Mouse (Mus musculus) heart, adult 11 months (tissue): ENCODE data around the gene Tor1a.
"Not testable (repeated sequence)": the region's sequence is repeated elsewhere in the genome, so short reads cannot be mapped to it uniquely, and the experiment has no call there.

Source experiments
- DNase-seq: peaks from one replicate; pipeline ENCODE4 v3.0.0; 2022

Gene Tor1a

GRCm38 (mm10) chr2:30952824-30953490 is 14.8 kb downstream of the Tor1a start, which contains the start of gene Tor1b:
TSS of gene Tor1b (plus strand) at chr2:30952959.
- peak; percentile 99 for DNase-seq

GRCm38 (mm10) chr2:30952457-30952823 is 15.3 kb downstream of the Tor1a start:
- no peak for DNase-seq

- peak; percentile 96 for DNase-seq
These were observed 25.1 kb downstream of the Tor1a start for GRCm38 (mm10) chr2:30942603-30943011.

GRCm38 (mm10) chr2:30942116-30942515 is 25.6 kb downstream of the Tor1a start:
- DNase-seq = not testable (repeated sequence)

- DNase-seq = no peak
These were observed 26.1 kb downstream of the Tor1a start for GRCm38 (mm10) chr2:30941586-30941985.

- no peak for DNase-seq
These were observed 29.1 kb downstream of the Tor1a start for GRCm38 (mm10) chr2:30938574-30938991.

- DNase-seq = no peak
These were observed 30.0 kb downstream of the Tor1a start for GRCm38 (mm10) chr2:30937731-30938130.

GRCm38 (mm10) chr2:30936808-30937207 is 30.9 kb downstream of the Tor1a start:
- DNase-seq = no peak

GRCm38 (mm10) chr2:30933917-30934450 is 33.7 kb downstream of the Tor1a start:
- DNase-seq = peak; percentile 95

- DNase-seq = no peak
These were observed 34.7 kb downstream of the Tor1a start for GRCm38 (mm10) chr2:30933032-30933431.

- no peak for DNase-seq
These were observed 35.8 kb downstream of the Tor1a start for GRCm38 (mm10) chr2:30931922-30932321.

GRCm38 (mm10) chr2:30930846-30931245 is 36.9 kb downstream of the Tor1a start:
- DNase-seq = not testable (repeated sequence)

GRCm38 (mm10) chr2:30929483-30930045 is 38.2 kb downstream of the Tor1a start, which contains the start of gene Ptges:
TSS of gene Ptges (minus strand) at chr2:30929863.
- peak; percentile 97 for DNase-seq

GRCm38 (mm10) chr2:30928893-30929482 is 38.7 kb downstream of the Tor1a start:
- DNase-seq = peak; percentile 98

GRCm38 (mm10) chr2:30927844-30928628 is 39.7 kb downstream of the Tor1a start:
- peak; percentile 97 for DNase-seq

GRCm38 (mm10) chr2:30927151-30927781 is 40.5 kb downstream of the Tor1a start:
- peak; percentile 94 for DNase-seq

- DNase-seq = no peak
These were observed 41.4 kb downstream of the Tor1a start for GRCm38 (mm10) chr2:30926381-30926780.

GRCm38 (mm10) chr2:30925181-30925580 is 42.6 kb downstream of the Tor1a start:
- DNase-seq = no peak

- DNase-seq = no peak
These were observed 44.6 kb downstream of the Tor1a start for GRCm38 (mm10) chr2:30923099-30923498.

- no peak for DNase-seq
These were observed 47.5 kb downstream of the Tor1a start for GRCm38 (mm10) chr2:30920216-30920615.

- DNase-seq = no peak
These were observed 48.9 kb downstream of the Tor1a start for GRCm38 (mm10) chr2:30918780-30919329.

GRCm38 (mm10) chr2:30918126-30918525 is 49.6 kb downstream of the Tor1a start:
- no peak for DNase-seq
